Mouse (Mus musculus) liver, embryonic 14.5 days (tissue): Measurements from ENCODE around the gene Edem3. TPM values are rescaled to one million over a fixed set of nuclear protein-coding genes. Genes with fewer than 3 reads are reported as not detected.

ENCODE experiments used
- ATAC-seq: fragments of 200-750 bp; cut with Nextera tagmentation; 2 replicates; pipeline ENCODE4 v1.8.0; 2017; ENCODE audit warnings: moderate number of reproducible peaks, mild to moderate bottlenecking, moderate library complexity; ENCODE audit not compliant: insufficient read depth
- DNase-seq, 3 experiments: peaks; one replicate each; pipeline ENCODE4 v3.0.0-alpha.2; 2012 to 2013; ENCODE audit warnings: low read depth in 3 of 3, low spot score in 3 of 3
- H3K27ac ChIP-seq: fragments of 300-500 bp; sonication (generic); 2 replicates; pipeline ENCODE4 v1.5.1; 2014; ENCODE audit warnings: moderate library complexity, mild to moderate bottlenecking, control low read depth, inconsistent platforms
- H3K27me3 ChIP-seq: fragments of 300-500 bp; sonication (generic); 2 replicates; pipeline ENCODE4 v1.6.1; 2014; ENCODE audit warnings: mild to moderate bottlenecking, low read length, moderate library complexity; ENCODE audit not compliant: control insufficient read depth, insufficient read depth
- H3K36me3 ChIP-seq: fragments of 300-500 bp; sonication (generic); replicated peaks from 2 replicates; pipeline ENCODE4 v1.6.1; 2014; ENCODE audit warnings: low read depth; ENCODE audit not compliant: control insufficient read depth, insufficient read depth
- H3K4me1 ChIP-seq, 2 experiments: fragments of 200-500 bp in 1 of 2; fragments of 300-500 bp in 1 of 2; sonication (generic) in 1 of 2; replicated peaks; 2 replicates each; pipeline ENCODE4 v1.6.1; 2012 to 2014; ENCODE audit warnings: antibody characterized with exemption in 1 of 2, inconsistent platforms in 1 of 2, low read length in 1 of 2; ENCODE audit not compliant: control insufficient read depth in 2 of 2, insufficient read depth in 2 of 2
- H3K4me2 ChIP-seq: fragments of 300-500 bp; sonication (generic); 2 replicates; pipeline ENCODE4 v1.6.1; 2014; ENCODE audit warnings: low read depth, mild to moderate bottlenecking, control low read depth, moderate library complexity
- H3K4me3 ChIP-seq, 2 experiments: fragments of 200-500 bp in 1 of 2; fragments of 300-500 bp in 1 of 2; sonication (generic) in 1 of 2; 2 replicates each; pipeline ENCODE4 v1.5.1; 2012 to 2014; ENCODE audit warnings: low read depth in 2 of 2, low read length in 2 of 2, mild to moderate bottlenecking in 2 of 2, control low read depth in 1 of 2, inconsistent platforms in 1 of 2, moderate library complexity in 1 of 2; ENCODE audit not compliant: insufficient read depth in 1 of 2
- H3K9ac ChIP-seq: fragments of 300-500 bp; sonication (generic); replicated peaks from 2 replicates; pipeline ENCODE4 v1.6.1; 2014; ENCODE audit warnings: mild to moderate bottlenecking, control low read depth, moderate library complexity
- H3K9me3 ChIP-seq: fragments of 300-500 bp; sonication (generic); 2 replicates; pipeline ENCODE4 v1.6.1; 2016; ENCODE audit warnings: low read length, mixed read lengths; ENCODE audit not compliant: control insufficient read depth
- CTCF ChIP-seq: IDR thresholded peaks from 2 replicates; pipeline ENCODE4 v1.5.1; 2016; ENCODE audit warnings: antibody characterized with exemption, low read depth, control low read depth
- EP300 ChIP-seq: IDR thresholded peaks from 2 replicates; pipeline ENCODE4 v1.6.1; 2016; ENCODE audit warnings: antibody characterized with exemption, low read depth
- WGBS: fragments of 180-500 bp; shearing (Covaris S2); extraction: QIAGEN DNeasy Blood & Tissue Kit; methylation state at CpG from one replicate; pipeline ENCODE4 v1.1.7; 2014; ENCODE audit not compliant: insufficient replicate concordance; 5-methylcytosine and 5-hydroxymethylcytosine counted together
- polyA plus RNA-seq, 2 experiments: library from polyadenylated mRNA; depleted of rRNA in 1 of 2; stranded (reverse) in 1 of 2; unstranded in 1 of 2; fragments of >200 nt; fragmentation: Nextera tagmentation in 1 of 2; extraction: Ambion mirVana in 1 of 2; gene quantifications; 2 replicates each; pipeline versions ENCODE4 v1.2.1 to v1.2.3; 2012 to 2014

Gene Edem3
- polyA plus RNA-seq, 2 experiments = 4.3 to 6.1 TPM

DNA sequence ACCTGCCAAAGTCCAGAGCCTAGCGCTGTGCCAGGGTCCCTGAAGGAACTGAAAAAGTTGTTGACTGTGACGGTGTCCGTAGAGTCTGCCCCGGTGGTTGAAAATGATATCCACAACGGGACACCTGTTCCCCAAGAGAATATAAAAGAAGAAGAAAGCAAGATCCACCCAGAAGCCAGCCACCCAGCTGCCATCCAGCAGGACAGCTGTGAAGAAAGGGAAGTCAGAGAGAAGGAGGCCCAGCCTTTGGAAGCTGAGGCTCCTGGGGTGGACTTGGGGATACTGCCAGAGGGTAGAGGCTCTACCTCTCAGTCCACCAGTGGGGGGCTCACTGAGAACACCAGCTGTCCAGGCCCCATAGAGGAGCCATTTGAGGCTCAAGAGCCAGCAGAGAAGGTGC, 37.5 kb upstream of the Edem3 start:
- ATAC-seq = no peak
- peaks cover 0 to 2% of the 10 kb centered on the region in 2 experiments; a peak in 1 of 4 replicates for H3K4me1 ChIP-seq
- no peak overlapping the region for H3K9ac ChIP-seq
- WGBS = 81% methylated on average over 5 of the region's 5 CpGs
- no peaks in the 10 kb centered on the region for H3K27me3 ChIP-seq
- no peak overlapping the region for H3K4me3 ChIP-seq
- H3K27ac ChIP-seq = no peak overlapping the region
- no peaks in the 10 kb centered on the region for H3K9me3 ChIP-seq
- no peaks in the 10 kb centered on the region for H3K36me3 ChIP-seq
- no peak for DNase-seq
- H3K4me2 ChIP-seq = no peak overlapping the region
- TF ChIP-seq EP300 = no peak

DNA sequence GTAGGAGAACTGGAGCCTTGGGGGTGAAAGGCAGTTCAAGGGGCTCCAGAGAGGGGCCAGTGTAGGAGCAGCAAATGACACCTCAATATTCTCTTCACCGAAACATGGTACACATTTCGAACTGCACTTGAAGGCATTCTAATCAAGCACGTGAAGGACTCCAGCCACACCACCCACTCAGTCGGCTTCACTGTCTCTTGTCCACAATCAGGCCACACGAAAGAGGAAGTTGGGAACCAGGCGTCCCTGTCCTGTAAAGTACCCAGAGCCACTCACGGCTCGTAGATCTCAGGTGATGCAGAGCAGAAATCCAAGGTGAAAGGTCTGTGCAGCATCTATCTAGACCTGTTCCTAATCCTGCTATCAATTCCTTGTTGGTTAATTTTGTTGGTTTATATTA, 36.6 kb upstream of the Edem3 start:
- 0 out of 4 replicates have a peak, but pooled peaks cover 0 to 2% of the 10 kb centered on the region in 2 experiments for H3K4me1 ChIP-seq
- H3K9ac ChIP-seq = no peak overlapping the region
- WGBS = 19% methylated on average over 8 of the region's 8 CpGs
- DNase-seq (no peak), ATAC-seq (no peak)
- H3K36me3 ChIP-seq = no peaks in the 10 kb centered on the region
- no peak overlapping the region for H3K27ac ChIP-seq
- H3K27me3 ChIP-seq = no peaks in the 10 kb centered on the region
- no peak overlapping the region for H3K4me2 ChIP-seq
- TF ChIP-seq CTCF = no peak
- H3K4me3 ChIP-seq = no peak overlapping the region
- no peaks in the 10 kb centered on the region for H3K9me3 ChIP-seq

DNA sequence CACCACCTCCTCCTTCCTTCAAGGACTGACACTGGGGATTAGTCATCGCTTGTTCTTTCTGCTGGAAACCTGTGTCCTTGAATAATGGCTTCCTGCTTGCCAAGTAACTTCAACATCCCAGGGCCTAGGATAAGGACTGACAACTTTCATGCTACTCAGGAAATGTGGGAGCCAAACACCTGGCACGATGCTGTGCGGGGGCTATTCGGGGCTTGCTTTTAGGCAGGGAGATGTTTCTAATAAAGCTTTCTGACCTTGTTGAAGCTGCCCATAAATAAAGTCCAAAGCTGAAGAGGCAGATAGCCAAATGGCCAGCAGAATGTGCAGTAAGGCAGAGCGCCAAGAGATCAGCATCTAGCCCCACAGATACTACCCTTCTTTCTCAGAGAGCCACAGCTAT, 35.3 kb upstream of the Edem3 start:
- WGBS = 58% methylated on average over 5 of the region's 5 CpGs
- no peak overlapping the region for H3K9ac ChIP-seq
- DNase-seq (no peak), ATAC-seq (no peak)
- no peak overlapping the region for H3K4me2 ChIP-seq
- no peaks in the 10 kb centered on the region for H3K27me3 ChIP-seq
- H3K4me3 ChIP-seq = no peak overlapping the region
- H3K9me3 ChIP-seq = no peaks in the 10 kb centered on the region
- TF ChIP-seq EP300 = no peak
- TF ChIP-seq CTCF = no peak
- no peaks in the 10 kb centered on the region for H3K36me3 ChIP-seq
- H3K27ac ChIP-seq = no peak overlapping the region
- 0 out of 4 replicates have a peak, but pooled peaks cover 0 to 2% of the 10 kb centered on the region in 2 experiments for H3K4me1 ChIP-seq

DNA sequence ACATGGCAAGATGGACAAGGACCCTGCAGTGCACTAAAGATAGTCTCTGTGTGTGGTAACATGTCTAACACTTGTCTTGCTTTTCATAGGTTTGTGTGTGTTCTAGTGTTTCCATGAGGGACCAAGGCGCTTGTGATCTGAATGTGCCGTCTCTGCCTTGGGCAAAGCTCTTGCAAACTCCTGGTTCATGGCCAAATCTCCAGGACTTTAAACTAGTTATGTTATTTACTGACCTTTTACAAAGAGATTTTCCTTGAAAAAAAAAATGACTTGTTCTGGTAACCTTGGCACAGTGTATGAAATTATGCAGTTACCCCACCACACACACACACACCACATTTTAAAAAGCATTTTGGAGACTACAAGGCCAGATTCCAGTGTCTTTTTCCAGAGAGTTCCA, 34.6 kb upstream of the Edem3 start:
- TF ChIP-seq CTCF (no peak), EP300 (no peak)
- Histone ChIP-seq H3K4me3 (no peak overlapping the region), H3K27me3 (no peaks in the 10 kb centered on the region), H3K9me3 (no peaks in the 10 kb centered on the region), H3K9ac (no peak overlapping the region), H3K36me3 (no peaks in the 10 kb centered on the region), H3K4me2 (no peak overlapping the region), H3K27ac (no peak overlapping the region), H3K4me1 (0 out of 4 replicates have a peak, but pooled peaks cover 0 to 2% of the 10 kb centered on the region in 2 experiments)
- no peak for DNase-seq
- ATAC-seq = no peak
- 79% methylated on average over 2 of the region's 2 CpGs for WGBS

DNA sequence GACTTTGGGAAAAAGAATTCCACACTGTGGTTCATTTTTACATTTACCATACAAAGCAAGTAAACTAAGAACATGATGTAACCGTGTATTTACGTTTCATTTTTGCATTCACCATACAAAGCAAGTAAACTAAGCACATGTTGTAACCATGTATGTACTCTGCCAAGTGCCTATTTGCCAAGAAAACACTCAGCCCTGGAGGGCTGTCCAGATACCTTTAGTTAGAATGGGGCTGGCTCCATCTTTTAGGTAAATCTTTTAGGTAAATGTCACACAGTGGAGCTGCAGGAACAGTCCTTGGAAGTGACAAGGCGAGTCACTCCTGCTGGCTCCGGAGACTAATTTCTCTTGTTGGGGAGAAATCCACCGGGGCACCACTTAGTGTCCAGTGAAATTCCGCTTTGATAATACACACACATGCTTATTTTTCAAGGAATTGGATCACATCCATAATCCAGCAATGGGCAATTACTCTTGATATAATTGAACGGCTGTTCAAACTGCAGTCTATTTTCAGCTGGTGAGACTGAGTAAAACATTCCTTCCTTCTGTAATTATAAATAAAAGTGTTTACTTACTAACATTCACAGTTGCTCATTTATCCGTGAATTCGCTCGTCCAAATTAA, 33.7 kb upstream of the Edem3 start:
- TF ChIP-seq CTCF = no peak
- no peaks in the 10 kb centered on the region for H3K9me3 ChIP-seq
- no peak overlapping the region for H3K9ac ChIP-seq
- no peaks in the 10 kb centered on the region for H3K27me3 ChIP-seq
- ATAC-seq = no peak
- H3K4me1 ChIP-seq = peaks cover 0 to 2% of the 10 kb centered on the region in 2 experiments; a peak in 1 of 4 replicates
- WGBS = 69% methylated on average over 10 of the region's 10 CpGs
- no peak overlapping the region for H3K27ac ChIP-seq
- H3K4me2 ChIP-seq = no peak overlapping the region
- H3K4me3 ChIP-seq = no peak overlapping the region
- no peaks in the 10 kb centered on the region for H3K36me3 ChIP-seq
- no peak for DNase-seq
